Mouse (Mus musculus) MEL (cell line): ENCODE data around the gene Mndal. TPM values are rescaled to one million over a fixed set of nuclear protein-coding genes. Genes with fewer than 3 reads are reported as not detected.
"Not testable (repeated sequence)": the region's sequence is repeated elsewhere in the genome, so short reads cannot be mapped to it uniquely, and the experiment has no call there.

Experiments
- DNase-seq: peaks from one replicate; pipeline ENCODE4 v3.0.0; 2011; ENCODE audit warnings: low read depth, low spot score
- H3K27ac ChIP-seq: 2 replicates; pipeline ENCODE4 v1.5.1; 2012; ENCODE audit warnings: low read depth, mild to moderate bottlenecking, control low read depth, low read length, moderate library complexity; ENCODE audit not compliant: control insufficient read depth
- H3K27me3 ChIP-seq, 2 experiments: fragments of 150-350 bp in 1 of 2; sonication (generic) in 1 of 2; 2 replicates each; pipeline ENCODE4 v1.6.1; 2012; ENCODE audit warnings: low read length in 2 of 2, mild to moderate bottlenecking in 2 of 2, improper control_type of control experiment in 1 of 2, moderate library complexity in 1 of 2; ENCODE audit not compliant: insufficient read depth in 2 of 2, control insufficient read depth in 1 of 2
- H3K36me3 ChIP-seq, 2 experiments: 2 replicates each; pipeline ENCODE4 v1.6.1; 2012 to 2014; ENCODE audit warnings: low read length in 2 of 2, improper control_type of control experiment in 1 of 2, inconsistent platforms in 1 of 2, mild to moderate bottlenecking in 1 of 2; ENCODE audit not compliant: insufficient read depth in 2 of 2, control insufficient read depth in 1 of 2
- H3K4me1 ChIP-seq, 2 experiments: fragments of 150-350 bp in 1 of 2; sonication (generic) in 1 of 2; 2 replicates each; pipeline ENCODE4 v1.6.1; 2012; ENCODE audit warnings: low read length in 2 of 2, improper control_type of control experiment in 1 of 2, mild to moderate bottlenecking in 1 of 2; ENCODE audit not compliant: insufficient read depth in 2 of 2, control insufficient read depth in 1 of 2
- H3K4me3 ChIP-seq, 2 experiments: fragments of 150-350 bp in 1 of 2; sonication (generic) in 1 of 2; 2 replicates each; pipeline ENCODE4 v1.5.1; 2012; ENCODE audit warnings: low read depth in 2 of 2, low read length in 2 of 2, mild to moderate bottlenecking in 2 of 2, moderate library complexity in 2 of 2, control low read depth in 1 of 2, improper control_type of control experiment in 1 of 2; ENCODE audit not compliant: control insufficient read depth in 1 of 2, insufficient read depth in 1 of 2
- H3K79me2 ChIP-seq: 2 replicates; pipeline ENCODE4 v1.6.1; 2012; ENCODE audit warnings: mild to moderate bottlenecking, low read length, moderate library complexity; ENCODE audit not compliant: control insufficient read depth, poor library complexity, insufficient read depth
- H3K9ac ChIP-seq: 2 replicates; pipeline ENCODE4 v1.6.1; 2012; ENCODE audit warnings: low read depth, mild to moderate bottlenecking, control low read depth, low read length, moderate library complexity; ENCODE audit not compliant: control insufficient read depth, poor library complexity, severe bottlenecking
- H3K9me3 ChIP-seq: fragments of 150-350 bp; sonication (generic); replicated peaks from 2 replicates; pipeline ENCODE4 v1.6.1; 2012; ENCODE audit warnings: mild to moderate bottlenecking, low read length, improper control_type of control experiment, moderate library complexity; ENCODE audit not compliant: insufficient read depth
- polyA plus RNA-seq, 2 experiments: library from polyadenylated mRNA; stranded (reverse) in 1 of 2; unstranded in 1 of 2; fragments of >175 nt in 1 of 2; fragments of >200 nt in 1 of 2; gene quantifications; 2 replicates each; pipeline versions ENCODE4 v1.2.1 to v1.2.4; 2012; ENCODE audit warnings: low replicate concordance in 2 of 2, low read depth in 1 of 2; ENCODE audit not compliant: insufficient read length in 2 of 2, insufficient read depth in 1 of 2, missing spikeins in 1 of 2
- total RNA-seq: library from RNA; depleted of rRNA; stranded (reverse); fragments of 300-350 nt; gene quantifications from 2 replicates; pipeline ENCODE4 v1.2.3, GENCODE M21; 2012

Gene Mndal
- total and polyA plus RNA-seq, 3 experiments, result not detected

- not testable (repeated sequence) for H3K4me3 ChIP-seq, H3K4me1 ChIP-seq, H3K79me2 ChIP-seq, H3K9ac ChIP-seq, H3K27ac ChIP-seq, H3K9me3 ChIP-seq, H3K27me3 ChIP-seq, DNase-seq, H3K36me3 ChIP-seq
These were observed 52.5 kb downstream of the Mndal start for GRCm38 (mm10) chr1:173889741-173890140.

DNA sequence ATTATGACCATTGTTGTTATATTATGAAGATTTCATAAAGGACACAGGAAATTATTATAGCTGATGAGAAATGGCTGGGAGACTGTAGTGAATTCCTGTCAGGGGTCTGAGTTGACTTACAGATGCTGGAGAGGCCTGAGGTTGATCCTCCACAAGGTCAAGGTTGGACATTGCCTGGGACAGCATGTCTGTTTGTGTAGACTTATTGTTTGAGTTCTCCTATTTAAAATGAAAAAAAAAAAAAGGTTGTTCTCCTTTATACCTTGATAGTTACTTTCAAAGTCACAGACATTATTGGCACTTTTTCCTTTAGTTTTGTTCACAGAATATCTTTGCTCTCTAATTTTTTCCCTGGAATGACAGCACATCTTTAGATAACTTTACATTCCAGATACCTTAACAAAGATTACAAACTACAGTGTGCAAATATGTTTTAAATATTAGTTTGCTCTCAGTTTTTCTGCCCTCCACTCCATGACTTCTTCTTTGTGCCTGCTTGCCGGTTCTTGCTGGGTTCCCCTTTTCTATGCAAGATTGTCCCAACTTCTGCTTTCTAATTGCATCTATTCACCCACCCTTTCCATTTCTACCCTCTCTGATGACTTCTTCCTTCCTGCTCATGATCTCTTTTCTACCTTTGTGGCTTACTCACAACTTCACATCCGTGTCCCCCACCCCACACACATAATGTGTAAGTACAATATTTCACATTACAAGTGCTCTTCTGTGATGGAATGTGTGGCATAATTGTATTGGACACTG is 55.1 kb downstream of the Mndal start:
- not testable (repeated sequence) for H3K79me2 ChIP-seq, H3K9ac ChIP-seq, H3K9me3 ChIP-seq, H3K27ac ChIP-seq, H3K27me3 ChIP-seq, H3K4me3 ChIP-seq, H3K36me3 ChIP-seq, DNase-seq, H3K4me1 ChIP-seq

DNA sequence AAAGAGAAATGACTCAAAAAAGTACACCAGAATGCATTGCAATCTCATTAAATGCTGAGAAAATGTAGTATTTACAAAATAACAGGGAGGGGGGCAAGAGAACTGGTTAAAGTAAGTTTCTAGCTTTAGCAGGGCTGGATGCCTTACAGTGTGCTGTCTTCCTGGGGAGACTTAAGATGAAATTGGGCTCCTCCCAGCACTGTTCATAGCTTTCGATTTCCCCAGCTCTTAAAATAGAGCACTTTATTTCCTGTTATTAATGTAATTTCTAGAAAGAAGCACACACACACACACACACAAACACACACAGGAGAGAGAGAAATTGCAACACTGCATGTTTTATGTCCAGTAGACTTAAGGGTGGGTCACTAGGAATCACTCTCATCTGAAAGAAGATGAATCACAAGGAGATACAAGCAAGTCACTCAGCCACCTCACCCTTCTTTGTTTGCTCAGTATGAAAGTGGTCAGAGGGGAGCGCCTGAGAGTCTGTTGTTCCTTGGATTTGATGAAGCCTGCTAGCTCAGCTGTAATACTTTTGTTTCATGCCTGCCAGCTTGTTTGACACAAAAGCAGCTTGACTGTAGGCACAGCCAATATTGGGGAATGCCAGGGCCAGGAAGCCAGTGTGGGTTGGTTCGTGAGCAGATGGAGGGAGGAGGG is 62.2 kb downstream of the Mndal start:
- not testable (repeated sequence) for H3K9ac ChIP-seq, H3K4me3 ChIP-seq, H3K27ac ChIP-seq, H3K27me3 ChIP-seq, H3K9me3 ChIP-seq, H3K4me1 ChIP-seq, DNase-seq, H3K36me3 ChIP-seq, H3K79me2 ChIP-seq

DNA sequence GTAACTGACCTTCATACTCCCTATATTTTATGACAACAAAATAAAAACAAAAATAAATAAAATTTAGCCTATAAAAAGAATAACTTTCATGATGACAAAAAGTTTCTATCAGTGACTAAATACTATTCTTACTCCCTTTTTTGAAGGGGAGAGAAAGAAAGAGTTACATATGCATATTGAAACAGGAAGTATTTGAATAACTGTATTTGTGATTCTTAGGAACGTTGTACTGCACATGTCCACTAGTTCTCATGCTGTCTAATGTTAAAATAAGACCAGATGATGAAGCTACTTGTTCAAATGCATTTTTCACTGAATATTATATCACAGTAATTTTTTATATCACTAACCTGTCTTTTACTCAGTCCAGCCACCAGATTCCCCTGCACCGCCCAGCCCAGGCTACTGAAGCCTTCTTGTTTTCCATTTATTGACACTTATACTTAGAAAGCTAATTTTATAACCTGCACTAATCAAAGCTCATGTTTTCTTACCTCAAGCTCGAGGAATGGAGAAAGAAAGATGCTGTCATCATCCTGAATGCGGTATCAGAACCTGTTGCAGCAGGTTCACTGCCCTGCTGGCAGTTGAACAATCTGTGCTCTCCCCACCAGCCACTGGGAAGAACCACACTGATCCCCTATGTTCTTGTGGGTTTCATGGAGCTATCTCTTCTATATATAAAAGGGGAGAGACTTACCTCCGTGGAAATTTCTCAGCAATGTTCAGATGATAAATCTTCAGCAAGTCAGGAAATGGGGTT is 62.9 kb downstream of the Mndal start:
- not testable (repeated sequence) for H3K27ac ChIP-seq, H3K4me1 ChIP-seq, DNase-seq, H3K36me3 ChIP-seq, H3K9ac ChIP-seq, H3K27me3 ChIP-seq, H3K9me3 ChIP-seq, H3K4me3 ChIP-seq, H3K79me2 ChIP-seq

- H3K4me1 ChIP-seq, H3K36me3 ChIP-seq, H3K9me3 ChIP-seq, H3K27me3 ChIP-seq, H3K27ac ChIP-seq, H3K79me2 ChIP-seq, DNase-seq, H3K4me3 ChIP-seq, H3K9ac ChIP-seq: not testable (repeated sequence)
These were observed 64.0 kb downstream of the Mndal start for GRCm38 (mm10) chr1:173878264-173878663.

GRCm38 (mm10) chr1:173877125-173877524 is 65.2 kb downstream of the Mndal start:
- not testable (repeated sequence) for H3K4me3 ChIP-seq, H3K4me1 ChIP-seq, H3K36me3 ChIP-seq, H3K27me3 ChIP-seq, H3K27ac ChIP-seq, H3K9ac ChIP-seq, H3K79me2 ChIP-seq, H3K9me3 ChIP-seq, DNase-seq

DNA sequence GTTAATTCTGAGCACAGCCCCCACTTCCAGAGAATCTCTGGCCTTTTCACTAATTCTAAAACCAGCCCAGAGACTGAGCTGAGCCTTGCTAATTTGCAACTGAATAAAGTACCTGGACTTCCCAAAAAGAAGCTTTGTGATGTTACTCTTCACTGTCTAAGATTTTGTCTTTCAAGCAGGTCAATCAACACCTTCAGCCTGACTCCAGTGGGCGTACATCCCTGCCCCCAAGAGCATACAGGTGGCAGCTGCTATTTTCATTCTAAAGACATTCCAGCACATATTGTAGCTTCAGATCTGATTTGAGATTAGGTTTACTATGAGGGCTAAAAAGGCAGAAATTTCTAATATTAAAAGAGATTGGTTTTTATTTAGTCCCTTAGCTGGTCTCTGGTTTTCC is 73.7 kb downstream of the Mndal start:
- not testable (repeated sequence) for DNase-seq, H3K79me2 ChIP-seq, H3K27me3 ChIP-seq, H3K27ac ChIP-seq, H3K4me1 ChIP-seq, H3K4me3 ChIP-seq, H3K9me3 ChIP-seq, H3K36me3 ChIP-seq, H3K9ac ChIP-seq
